Mouse (Mus musculus) embryonic facial prominence, embryonic 11.5 days (tissue): ENCODE data around the gene Flad1. TPM values are rescaled to one million over a fixed set of nuclear protein-coding genes. Genes with fewer than 3 reads are reported as not detected.

Experiments
- ATAC-seq: fragments of 200-750 bp; cut with Nextera tagmentation; replicated peaks from 2 replicates; pipeline ENCODE4 v1.8.0; 2017; ENCODE audit warnings: low read depth; ENCODE audit not compliant: insufficient number of reproducible peaks, low FRiP score, low TSS enrichment
- DNase-seq: peaks from one replicate; pipeline ENCODE4 v3.0.0-alpha.2; 2015; ENCODE audit warnings: low spot score
- H3K27ac ChIP-seq: fragments of 300-500 bp; sonication (generic); replicated peaks from 2 replicates; pipeline ENCODE4 v1.5.1; 2014; ENCODE audit warnings: mild to moderate bottlenecking, low read depth, low read length, control low read depth
- H3K27me3 ChIP-seq: fragments of 300-500 bp; sonication (generic); 2 replicates; pipeline ENCODE4 v1.6.1; 2014; ENCODE audit warnings: mild to moderate bottlenecking, low read length, moderate library complexity, mixed read lengths; ENCODE audit not compliant: control insufficient read depth, insufficient read depth
- H3K36me3 ChIP-seq: fragments of 300-500 bp; sonication (generic); replicated peaks from 2 replicates; pipeline ENCODE4 v1.6.1; 2014; ENCODE audit warnings: low read depth, mild to moderate bottlenecking, low read length, moderate library complexity, mixed read lengths; ENCODE audit not compliant: control insufficient read depth, insufficient read depth
- H3K4me1 ChIP-seq: fragments of 300-500 bp; sonication (generic); 2 replicates; pipeline ENCODE4 v1.6.1; 2014; ENCODE audit warnings: low read length, mixed read lengths; ENCODE audit not compliant: control insufficient read depth, insufficient read depth
- H3K4me2 ChIP-seq: fragments of 300-500 bp; sonication (generic); 2 replicates; pipeline ENCODE4 v1.6.1; 2014; ENCODE audit warnings: low read depth, mild to moderate bottlenecking, control low read depth, low read length, moderate library complexity
- H3K4me3 ChIP-seq: fragments of 300-500 bp; sonication (generic); 2 replicates; pipeline ENCODE4 v1.5.1; 2014; ENCODE audit warnings: low read depth, low read length, control low read depth
- H3K9ac ChIP-seq: fragments of 300-500 bp; sonication (generic); replicated peaks from 2 replicates; pipeline ENCODE4 v1.6.1; 2014; ENCODE audit warnings: mild to moderate bottlenecking, control low read depth, low read length
- H3K9me3 ChIP-seq: fragments of 300-500 bp; sonication (generic); replicated peaks from 2 replicates; pipeline ENCODE4 v1.6.1; 2016; ENCODE audit warnings: mild to moderate bottlenecking, low read length, inconsistent platforms, mixed read lengths; ENCODE audit not compliant: control insufficient read depth
- WGBS: fragments of 180-500 bp; shearing (Covaris S2); extraction: QIAGEN DNeasy Blood & Tissue Kit; methylation state at CpG from one replicate; pipeline ENCODE4 v1.1.7; 2014; 5-methylcytosine and 5-hydroxymethylcytosine counted together
- polyA plus RNA-seq: library from polyadenylated mRNA; unstranded; fragments of >200 nt; fragmentation: Nextera tagmentation; extraction: Ambion mirVana; gene quantifications from 2 replicates; pipeline ENCODE4 v1.2.1, GENCODE M21; 2014

The Flad1 gene
- polyA plus RNA-seq, 1 experiment from 2014 or later: 24.4 TPM

DNA sequence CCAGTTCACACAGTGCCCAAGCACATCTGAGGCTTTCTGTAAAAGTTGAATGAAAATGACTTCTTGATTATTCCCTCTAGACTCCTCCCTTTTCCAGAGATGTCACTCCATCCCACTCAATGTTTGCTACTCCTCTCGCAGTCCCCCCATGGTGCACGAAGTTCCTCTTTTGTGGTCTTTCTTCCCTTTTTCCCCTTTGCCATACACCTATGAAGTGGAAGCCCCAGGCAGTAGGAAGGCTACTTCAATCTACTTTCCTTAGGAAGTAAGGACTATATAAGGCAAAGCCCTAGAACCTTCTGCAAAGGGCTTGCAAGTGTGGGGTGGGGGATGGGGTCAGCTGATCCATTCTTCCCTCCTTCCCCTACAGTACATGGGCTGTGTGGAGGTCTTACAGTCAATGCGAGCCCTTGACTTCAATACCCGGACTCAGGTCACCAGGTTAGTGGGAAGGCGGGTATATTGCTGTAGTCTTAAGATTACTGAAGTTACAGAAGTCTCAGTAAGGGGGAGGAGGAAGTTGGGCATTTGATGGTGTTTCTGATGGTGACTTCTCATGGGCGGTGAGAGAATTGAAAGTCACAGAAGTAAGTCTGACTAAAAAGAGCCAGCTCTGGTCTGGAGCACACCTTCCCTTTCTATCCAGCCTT lies 11.0 kb upstream of the Flad1 start:
- DNase-seq (no peak), ATAC-seq (no peak)
- H3K9ac ChIP-seq: peak overlapping the region; percentile 51; the same call in 1 of the 2 replicates
- 73% methylated on average over 6 of the region's 6 CpGs for WGBS
- H3K4me1 ChIP-seq: peaks cover 3% of the 10 kb centered on the region; the same call in 1 of the 2 replicates
- peak overlapping the region; percentile 77 for H3K4me2 ChIP-seq
- no peaks in the 10 kb centered on the region for H3K27me3 ChIP-seq
- H3K27ac ChIP-seq: 0 out of 2 replicates have a peak overlapping the region, but pooled peaks have one; percentile 60
- H3K36me3 ChIP-seq: peaks cover 6% of the 10 kb centered on the region; the same call in 1 of the 2 replicates
- no peaks in the 10 kb centered on the region for H3K9me3 ChIP-seq
- peak overlapping the region; percentile 41 for H3K4me3 ChIP-seq

DNA sequence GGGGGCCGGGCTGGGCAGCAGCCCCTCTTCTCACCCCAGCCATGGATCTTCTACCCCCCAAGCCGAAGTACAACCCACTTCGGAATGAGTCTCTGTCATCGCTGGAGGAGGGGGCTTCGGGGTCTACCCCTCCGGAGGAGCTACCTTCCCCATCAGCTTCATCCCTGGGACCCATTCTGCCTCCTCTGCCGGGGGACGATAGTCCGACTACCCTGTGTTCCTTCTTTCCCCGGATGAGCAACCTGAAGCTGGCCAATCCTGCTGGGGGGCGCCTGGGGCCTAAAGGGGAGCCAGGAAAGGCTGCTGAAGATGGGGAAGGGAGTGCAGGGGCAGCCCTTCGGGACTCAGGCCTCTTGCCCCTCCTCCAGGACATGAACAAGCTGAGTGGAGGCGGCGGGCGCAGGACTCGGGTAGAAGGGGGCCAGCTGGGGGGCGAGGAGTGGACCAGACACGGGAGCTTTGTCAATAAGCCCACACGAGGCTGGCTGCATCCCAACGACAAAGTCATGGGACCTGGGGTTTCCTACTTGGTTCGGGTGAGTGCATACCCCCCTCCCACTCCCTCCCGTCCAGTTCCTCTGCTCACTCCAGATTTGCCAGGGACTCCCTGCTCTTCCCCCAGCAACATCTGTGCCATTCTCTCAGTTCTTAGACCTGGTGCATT lies 10.3 kb upstream of the Flad1 start:
- Histone ChIP-seq H3K9me3 (no peaks in the 10 kb centered on the region), H3K27ac (peak overlapping the region; percentile 60; the same call in 1 of the 2 replicates), H3K9ac (peak overlapping the region; percentile 51), H3K36me3 (peaks cover 6% of the 10 kb centered on the region; the same call in 1 of the 2 replicates), H3K4me2 (peak overlapping the region; percentile 77), H3K4me1 (peaks cover 3% of the 10 kb centered on the region; the same call in 1 of the 2 replicates), H3K4me3 (peak overlapping the region; percentile 41), H3K27me3 (no peaks in the 10 kb centered on the region)
- ATAC-seq (no peak), DNase-seq (no peak)
- 4% methylated on average over 22 of the region's 22 CpGs for WGBS

DNA sequence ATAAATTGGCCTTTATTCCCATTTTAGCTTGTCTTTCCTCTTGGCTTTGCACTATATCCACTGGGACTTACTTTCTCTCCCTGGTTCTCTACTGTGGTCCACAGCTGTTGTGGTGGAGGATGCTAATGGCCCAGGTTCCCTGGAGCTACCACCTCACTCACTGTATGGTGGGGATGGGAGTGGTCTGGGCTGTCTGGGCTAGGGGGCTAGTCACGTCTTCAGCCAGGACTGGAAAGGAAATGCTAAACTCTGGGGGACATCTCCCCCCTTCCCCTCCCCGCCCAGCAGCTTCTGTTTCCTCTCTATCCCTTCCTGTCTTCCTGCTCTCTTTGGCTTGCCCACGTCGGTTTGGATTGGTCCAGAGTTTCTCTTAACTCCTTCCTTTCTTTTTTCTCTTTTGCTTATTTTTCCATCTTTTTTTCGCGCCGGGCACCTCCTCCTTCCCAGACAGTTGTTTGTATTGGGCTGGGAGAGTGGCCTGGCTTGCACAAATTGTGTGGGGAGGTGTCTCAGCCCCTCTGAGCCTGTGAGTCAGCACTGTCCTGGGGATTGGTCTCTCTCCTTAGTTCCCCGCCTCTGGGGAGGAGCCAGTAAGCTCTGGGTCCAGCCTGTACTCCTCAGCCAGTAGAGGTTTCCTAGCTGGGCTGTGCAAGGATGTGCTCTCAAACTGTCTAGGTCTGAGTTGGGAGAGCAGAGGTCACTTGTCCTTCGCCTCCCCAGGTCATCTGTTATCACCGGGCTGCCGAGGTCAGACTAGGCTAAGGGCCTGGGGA lies 9.5 kb upstream of the Flad1 start:
- ATAC-seq: peak; percentile 72
- Histone ChIP-seq H3K36me3 (peaks cover 6% of the 10 kb centered on the region), H3K27me3 (no peaks in the 10 kb centered on the region), H3K27ac (peak overlapping the region; percentile 60), H3K9me3 (no peaks in the 10 kb centered on the region), H3K4me1 (peaks cover 5% of the 10 kb centered on the region), H3K4me2 (peak overlapping the region; percentile 77), H3K4me3 (peak overlapping the region; percentile 41), H3K9ac (peak overlapping the region; percentile 51)
- peak; percentile 85 for DNase-seq
- WGBS: 2% methylated on average over 11 of the region's 11 CpGs

DNA sequence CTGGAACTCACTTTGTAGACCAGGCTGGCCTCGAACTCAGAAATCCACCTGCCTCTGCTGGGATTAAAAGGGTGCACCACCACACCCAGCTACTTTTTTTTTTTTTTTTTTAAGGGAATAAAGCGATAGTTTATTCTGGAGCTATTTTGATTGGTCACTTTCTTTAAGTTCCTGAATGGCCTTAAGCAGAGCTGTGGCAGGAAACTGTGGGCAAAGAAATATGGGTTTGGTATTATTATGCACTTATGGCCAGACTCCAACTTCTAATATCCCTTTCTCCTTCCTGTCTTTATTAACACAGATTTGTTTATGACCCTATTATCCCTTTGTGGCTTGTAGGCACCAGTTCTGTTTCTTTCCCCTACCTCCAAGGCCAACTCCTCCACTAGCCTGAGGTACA lies 8.8 kb upstream of the Flad1 start:
- Histone ChIP-seq H3K4me1 (peaks cover 5% of the 10 kb centered on the region), H3K4me3 (no peak overlapping the region), H3K4me2 (no peak overlapping the region), H3K9ac (no peak overlapping the region), H3K36me3 (peaks cover 10% of the 10 kb centered on the region), H3K27ac (peak overlapping the region; percentile 53), H3K27me3 (no peaks in the 10 kb centered on the region), H3K9me3 (no peaks in the 10 kb centered on the region)
- DNase-seq (no peak), ATAC-seq (no peak)
- 61% methylated on average over 2 of the region's 2 CpGs for WGBS

DNA sequence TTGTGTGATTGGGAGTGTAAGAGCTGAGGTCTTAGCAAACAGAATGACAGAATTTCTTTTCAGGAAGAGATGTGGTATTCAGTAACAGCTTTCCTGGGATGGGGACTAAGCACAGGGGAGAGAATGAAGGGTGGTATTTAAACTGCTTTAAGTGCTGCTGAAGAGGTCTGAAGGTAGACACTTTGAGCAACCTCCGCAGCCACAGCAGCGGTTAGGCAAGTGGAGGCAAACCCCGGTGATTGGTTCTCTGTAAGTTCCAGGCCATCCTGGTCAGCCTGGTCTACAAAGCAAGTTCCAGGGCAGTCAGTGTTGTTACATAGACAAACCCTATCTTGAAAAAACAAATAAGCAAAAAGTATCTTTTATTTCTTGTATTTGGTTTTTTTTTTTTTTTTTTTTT lies 8.3 kb upstream of the Flad1 start:
- Histone ChIP-seq H3K9me3 (no peaks in the 10 kb centered on the region), H3K27me3 (no peaks in the 10 kb centered on the region), H3K4me2 (peak overlapping the region; percentile 79), H3K9ac (peak overlapping the region; percentile 70), H3K4me3 (peak overlapping the region; percentile 62), H3K36me3 (peaks cover 11% of the 10 kb centered on the region), H3K27ac (peak overlapping the region; percentile 81), H3K4me1 (peaks cover 5% of the 10 kb centered on the region)
- ATAC-seq (no peak), DNase-seq (no peak)
- 14% methylated on average over 3 of the region's 3 CpGs for WGBS

DNA sequence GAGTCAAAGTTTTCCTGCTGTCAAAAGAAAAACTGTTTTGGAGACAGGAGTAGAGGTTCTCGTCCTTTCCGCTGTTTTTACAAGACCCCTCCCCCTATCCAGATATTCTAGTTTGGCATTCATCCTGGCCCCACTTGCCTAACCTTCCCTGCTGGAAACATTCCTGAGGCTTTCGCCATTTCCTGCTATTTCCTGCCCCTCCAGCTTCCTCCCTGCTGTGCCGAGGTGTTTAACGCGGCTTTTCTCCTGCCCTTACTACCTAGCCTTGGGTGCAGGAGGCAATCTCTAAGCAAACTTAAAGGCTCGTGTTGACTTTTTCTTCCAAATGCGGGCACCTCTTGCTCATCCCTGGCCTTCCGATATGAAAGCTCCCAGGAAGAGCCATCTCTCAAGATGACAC lies 7.9 kb upstream of the Flad1 start:
- ATAC-seq: no peak
- Histone ChIP-seq H3K36me3 (peaks cover 14% of the 10 kb centered on the region), H3K9ac (peak overlapping the region; percentile 70), H3K9me3 (no peaks in the 10 kb centered on the region), H3K4me2 (peak overlapping the region; percentile 79), H3K4me1 (peaks cover 5% of the 10 kb centered on the region), H3K27me3 (no peaks in the 10 kb centered on the region), H3K27ac (peak overlapping the region; percentile 81), H3K4me3 (peak overlapping the region; percentile 62)
- 2% methylated on average over 9 of the region's 9 CpGs for WGBS
- DNase-seq: peak; percentile 60

DNA sequence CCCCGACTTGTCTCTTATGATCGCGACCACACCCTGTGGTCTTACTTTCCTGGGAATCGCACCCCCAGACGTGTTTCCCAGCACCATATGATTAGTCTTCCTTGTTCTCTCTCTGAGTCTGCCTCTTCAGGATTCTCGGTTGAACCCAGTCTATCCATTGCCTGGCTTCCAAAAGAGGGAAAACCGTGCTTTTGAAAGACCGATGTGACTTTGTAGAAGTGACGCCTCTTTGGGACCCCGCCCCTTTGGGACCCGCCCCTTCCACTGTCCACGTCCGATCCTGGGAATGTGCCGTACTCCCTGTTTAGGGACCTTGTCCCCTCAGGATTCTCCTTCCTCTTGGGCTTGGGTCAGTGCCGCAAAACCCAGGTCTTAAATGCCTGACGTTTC lies 7.2 kb upstream of the Flad1 start:
- Histone ChIP-seq H3K27me3 (no peaks in the 10 kb centered on the region), H3K4me1 (peaks cover 5% of the 10 kb centered on the region), H3K4me3 (peak overlapping the region; percentile 62), H3K9ac (peak overlapping the region; percentile 70), H3K36me3 (peaks cover 17% of the 10 kb centered on the region), H3K27ac (peak overlapping the region; percentile 81), H3K4me2 (peak overlapping the region; percentile 79), H3K9me3 (no peaks in the 10 kb centered on the region)
- WGBS: under 1% methylated on average over 16 of the region's 16 CpGs
- peak; percentile 83 for DNase-seq
- ATAC-seq: no peak
